Mouse (Mus musculus): ENCODE measurements around the gene Gm49336.

Gm49336 gene

GRCm38 (mm10) chr14:60251281-60252003 is at the start of gene Gm49336, which contains the start of gene Nupl1:
Gene Gm49336, minus strand, starts transcription at chr14:60251507.
Gene Nupl1, minus strand, starts transcription at chr14:60251431.
- DNase-seq = peak; percentile 98

- DNase-seq = no peak
Observed at GRCm38 (mm10) chr14:60301024-60301423, 49.7 kb upstream of the Gm49336 start.

GRCm38 (mm10) chr14:60300224-60300991 is 49.1 kb upstream of the Gm49336 start:
- no peak for DNase-seq

- DNase-seq = no peak
Observed at GRCm38 (mm10) chr14:60295531-60295930, 44.2 kb upstream of the Gm49336 start.

- no peak for DNase-seq
Observed at GRCm38 (mm10) chr14:60290363-60290762, 39.1 kb upstream of the Gm49336 start.

GRCm38 (mm10) chr14:60286194-60286863 is 35.0 kb upstream of the Gm49336 start:
- no peak for DNase-seq

GRCm38 (mm10) chr14:60275301-60276276 is 24.3 kb upstream of the Gm49336 start:
- DNase-seq = no peak

- DNase-seq = no peak
Observed at GRCm38 (mm10) chr14:60273346-60273745, 22.0 kb upstream of the Gm49336 start.

GRCm38 (mm10) chr14:60269333-60269732 is 18.0 kb upstream of the Gm49336 start:
- DNase-seq = no peak

GRCm38 (mm10) chr14:60264990-60265876 is 13.9 kb upstream of the Gm49336 start, which contains the start of gene Mtmr6:
Gene Mtmr6, plus strand, starts transcription at chr14:60265228.
- peak; percentile 92 for DNase-seq

- no peak for DNase-seq
Observed at GRCm38 (mm10) chr14:60262316-60262715, 11.0 kb upstream of the Gm49336 start.

- no peak for DNase-seq
Observed at GRCm38 (mm10) chr14:60257851-60258250, 6.5 kb upstream of the Gm49336 start.

- no peak for DNase-seq
Observed at GRCm38 (mm10) chr14:60257101-60257500, 5.8 kb upstream of the Gm49336 start.

- DNase-seq = no peak
Observed at GRCm38 (mm10) chr14:60256356-60256755, 5.0 kb upstream of the Gm49336 start.

- no peak for DNase-seq
Observed at GRCm38 (mm10) chr14:60254774-60255173, 3.5 kb upstream of the Gm49336 start.

GRCm38 (mm10) chr14:60253466-60253865 is 2.2 kb upstream of the Gm49336 start:
- no peak for DNase-seq

- no peak for DNase-seq
Observed at GRCm38 (mm10) chr14:60252004-60253000, 995 bp upstream of the Gm49336 start.

- no peak for DNase-seq
Observed at GRCm38 (mm10) chr14:60250879-60251278, 428 bp downstream of the Gm49336 start.

GRCm38 (mm10) chr14:60250366-60250765 is 941 bp downstream of the Gm49336 start:
- DNase-seq = no peak

- DNase-seq = no peak
Observed at GRCm38 (mm10) chr14:60238551-60238950, 12.8 kb downstream of the Gm49336 start.

All from right cerebral cortex, postnatal 25 days (tissue).